Mouse (Mus musculus) kidney, postnatal 0 days (tissue): ENCODE results near the gene Vegfc. TPM values are rescaled to one million over a fixed set of nuclear protein-coding genes. Genes with fewer than 3 reads are reported as not detected.

Source experiments
- ATAC-seq: fragments of 200-750 bp; cut with Nextera tagmentation; replicated peaks from 2 replicates; pipeline ENCODE4 v1.8.0; 2017; ENCODE audit warnings: low read depth, moderate number of reproducible peaks, moderate TSS enrichment, moderate library complexity; ENCODE audit not compliant: low FRiP score
- DNase-seq: peaks from one replicate; pipeline ENCODE4 v3.0.0-alpha.2; 2016; ENCODE audit warnings: low spot score
- H3K27ac ChIP-seq: fragments of 300-500 bp; sonication (generic); 2 replicates; pipeline ENCODE4 v1.5.1; 2014; ENCODE audit warnings: mild to moderate bottlenecking
- H3K27me3 ChIP-seq: fragments of 300-500 bp; sonication (generic); 2 replicates; pipeline ENCODE4 v1.6.1; 2014; ENCODE audit warnings: low read length, mixed read lengths; ENCODE audit not compliant: insufficient read depth
- H3K36me3 ChIP-seq: fragments of 300-500 bp; sonication (generic); 2 replicates; pipeline ENCODE4 v1.6.1; 2014; ENCODE audit warnings: low read length, mixed read lengths; ENCODE audit not compliant: insufficient read depth
- H3K4me1 ChIP-seq: fragments of 300-500 bp; sonication (generic); replicated peaks from 2 replicates; pipeline ENCODE4 v1.6.1; 2014; ENCODE audit warnings: antibody characterized with exemption, low read length, mixed read lengths; ENCODE audit not compliant: insufficient read depth
- H3K4me2 ChIP-seq: fragments of 300-500 bp; sonication (generic); 2 replicates; pipeline ENCODE4 v1.6.1; 2014; ENCODE audit warnings: mild to moderate bottlenecking, low read length, moderate library complexity, mixed read lengths
- H3K4me3 ChIP-seq: fragments of 300-500 bp; sonication (generic); replicated peaks from 2 replicates; pipeline ENCODE4 v1.5.1; 2014; ENCODE audit warnings: low read depth, low read length
- H3K9ac ChIP-seq: fragments of 300-500 bp; sonication (generic); 2 replicates; pipeline ENCODE4 v1.6.1; 2014; ENCODE audit warnings: low read depth, low read length
- H3K9me3 ChIP-seq: fragments of 300-500 bp; sonication (generic); replicated peaks from 2 replicates; pipeline ENCODE4 v1.6.1; 2016; ENCODE audit warnings: low read length, inconsistent platforms, mixed read lengths
- CTCF ChIP-seq: IDR thresholded peaks from 2 replicates; pipeline ENCODE4 v1.5.1; 2016; ENCODE audit warnings: antibody characterized with exemption, low read depth, mild to moderate bottlenecking, moderate library complexity
- WGBS: fragments of 180-500 bp; shearing (Covaris S2); extraction: QIAGEN DNeasy Blood & Tissue Kit; methylation state at CpG from one replicate; pipeline ENCODE4 v1.1.7; 2014; 5-methylcytosine and 5-hydroxymethylcytosine counted together
- polyA plus RNA-seq: library from polyadenylated mRNA; unstranded; fragments of >200 nt; fragmentation: Nextera tagmentation; extraction: Ambion mirVana; gene quantifications from 2 replicates; pipeline ENCODE4 v1.2.1, GENCODE M21; 2015

Gene Vegfc
- polyA plus RNA-seq, 1 experiment from 2014 or later = 8.2 TPM

DNA sequence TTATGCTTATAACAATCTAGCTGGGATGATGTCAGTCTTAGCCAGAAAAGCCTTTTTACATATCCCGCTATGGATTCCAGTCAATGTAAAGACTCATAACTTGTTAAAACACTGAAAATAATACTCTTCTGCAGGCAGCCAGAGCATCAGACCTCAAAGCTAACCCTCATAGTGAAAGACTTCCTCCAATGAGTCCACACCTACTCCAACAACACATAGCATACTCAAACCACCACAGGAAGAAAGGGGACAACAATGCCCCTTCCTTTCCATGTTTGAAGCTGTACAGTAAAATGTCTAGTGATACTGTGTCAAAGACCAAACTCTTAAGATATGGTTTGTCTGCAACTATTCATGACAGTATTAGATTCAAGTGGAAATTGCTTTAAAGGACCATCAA is 153.2 kb downstream of the Vegfc start:
- 98% methylated on average over 1 of the region's 1 CpGs for WGBS
- H3K27me3 ChIP-seq = no peaks in the 10 kb centered on the region
- ATAC-seq = no peak
- H3K9ac ChIP-seq = no peak overlapping the region
- DNase-seq = no peak
- H3K36me3 ChIP-seq = no peaks in the 10 kb centered on the region
- H3K9me3 ChIP-seq = no peaks in the 10 kb centered on the region
- TF ChIP-seq CTCF = no peak
- no peak overlapping the region for H3K4me3 ChIP-seq
- no peak overlapping the region for H3K27ac ChIP-seq
- H3K4me2 ChIP-seq = no peak overlapping the region
- no peaks in the 10 kb centered on the region for H3K4me1 ChIP-seq

DNA sequence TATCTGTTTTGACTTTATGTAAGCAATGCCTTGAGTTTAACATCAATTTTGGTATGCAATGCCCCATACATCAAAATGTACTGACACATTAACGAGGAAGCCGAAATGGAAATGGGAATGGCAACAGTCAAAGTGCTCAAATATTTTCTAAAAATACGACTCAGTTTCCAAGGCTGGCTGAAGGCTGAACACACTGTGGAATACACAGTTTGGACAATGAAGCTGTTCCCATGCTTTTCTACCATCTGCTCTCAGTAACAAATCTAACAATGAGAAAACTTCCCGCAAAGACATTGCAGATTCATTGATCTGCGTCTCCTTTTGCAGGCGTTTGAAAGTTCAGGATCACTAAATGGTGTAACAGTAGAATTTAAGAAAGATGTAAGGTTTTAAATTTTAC is 155.9 kb downstream of the Vegfc start:
- no peak overlapping the region for H3K27ac ChIP-seq
- H3K9me3 ChIP-seq = no peaks in the 10 kb centered on the region
- no peaks in the 10 kb centered on the region for H3K27me3 ChIP-seq
- no peak overlapping the region for H3K9ac ChIP-seq
- H3K4me2 ChIP-seq = no peak overlapping the region
- DNase-seq (peak; percentile 31), ATAC-seq (no peak)
- WGBS = 69% methylated on average over 6 of the region's 6 CpGs
- no peak for TF ChIP-seq CTCF
- H3K4me3 ChIP-seq = no peak overlapping the region
- no peaks in the 10 kb centered on the region for H3K36me3 ChIP-seq
- no peaks in the 10 kb centered on the region for H3K4me1 ChIP-seq
